Mouse (Mus musculus) embryonic fibroblast, embryonic 13.5 days (primary cell): ENCODE results near the gene Plcg1.

Source experiments
- CTCF ChIP-seq: IDR thresholded peaks from 2 replicates; pipeline ENCODE4 v1.5.1; 2011; ENCODE audit warnings: mild to moderate bottlenecking, control low read depth, low read length, moderate library complexity, borderline replicate concordance; ENCODE audit not compliant: insufficient read depth
- POLR2A ChIP-seq: IDR thresholded peaks from 2 replicates; pipeline ENCODE4 v1.6.1; 2011; ENCODE audit warnings: low read depth, mild to moderate bottlenecking, control low read depth, low read length, moderate library complexity

DNA sequence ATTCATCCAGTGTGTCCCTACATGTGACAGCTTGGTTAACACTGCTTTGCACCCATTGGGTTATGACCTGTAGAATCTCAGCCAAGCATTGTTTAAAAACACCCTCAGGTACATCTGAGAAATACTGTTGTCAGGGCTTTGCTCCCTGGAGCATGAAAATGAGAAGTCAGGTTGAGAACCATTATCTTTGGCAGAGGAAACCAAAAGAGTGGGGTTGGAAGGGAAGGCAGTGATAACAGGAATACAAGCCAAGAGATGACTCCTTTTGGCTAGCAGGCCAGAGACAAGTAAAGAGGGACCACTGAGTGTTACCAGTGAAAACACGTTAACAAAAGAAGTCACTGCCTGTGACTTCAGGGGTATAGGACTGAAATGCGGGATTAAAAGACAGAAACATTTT is 33.3 kb downstream of the Plcg1 start:
- TF ChIP-seq CTCF (no peak), POLR2A (no peak)
